Mouse (Mus musculus): ENCODE measurements around the gene Dclk2.

The Dclk2 gene

GRCm38 (mm10) chr3:86846036-86846435 lies 74.6 kb downstream of the Dclk2 start:
- CTCF ChIA-PET: no interaction called here

DNA sequence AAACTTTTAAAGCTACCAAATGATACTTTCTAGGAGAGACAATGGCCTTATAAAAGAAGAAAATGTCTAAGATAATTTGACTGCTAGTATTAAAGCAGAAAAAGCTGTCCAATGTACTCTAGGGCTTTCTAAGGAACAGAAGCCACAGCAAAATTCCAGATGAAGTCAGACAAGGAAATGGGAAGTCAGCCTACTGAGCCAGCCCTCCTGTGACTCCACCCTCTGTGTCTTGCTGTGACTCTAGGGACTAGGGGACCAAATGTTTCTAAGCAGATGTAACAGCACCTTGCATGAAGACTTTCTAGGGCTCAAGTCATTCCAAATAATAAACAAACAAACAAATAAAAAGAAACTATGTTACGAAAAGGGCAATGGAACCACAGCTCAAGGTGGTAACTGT lies 75.1 kb downstream of the Dclk2 start:
- CTCF ChIA-PET: interaction anchor here (1.2 kb wide), 1 partner anchor 47 kb away, joined by 3 read pairs; no protein-coding TSS in a partner anchor

DNA sequence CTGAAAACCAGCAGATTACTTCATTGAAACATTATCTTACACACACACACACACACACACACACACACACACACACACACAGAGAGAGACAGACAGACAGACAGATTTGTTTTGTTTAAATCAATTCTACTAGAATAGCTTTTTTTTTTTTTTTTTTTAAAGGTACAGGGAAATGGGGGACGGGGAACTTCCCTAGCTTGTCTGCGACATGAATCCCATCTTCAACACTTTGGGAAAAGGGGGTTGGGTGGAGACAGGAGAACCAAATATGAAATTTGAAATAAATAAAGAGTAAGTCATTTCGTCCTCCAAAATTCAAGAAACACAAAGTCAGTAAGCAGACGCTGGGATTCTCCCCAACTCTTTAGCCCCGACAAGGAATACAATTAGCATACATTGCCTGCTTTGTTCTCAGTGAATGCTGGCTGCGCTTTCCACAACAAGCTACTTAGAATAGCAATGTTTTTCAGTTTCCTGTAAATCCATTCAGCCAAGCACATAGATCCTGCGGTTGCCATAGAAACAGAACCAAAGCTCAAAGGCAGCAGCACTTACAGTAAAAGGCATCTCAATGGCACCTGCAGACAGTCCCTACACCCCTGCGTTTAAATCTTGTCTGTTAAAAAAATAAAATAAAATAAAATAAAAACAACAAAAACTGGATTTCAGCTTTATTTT lies 75.7 kb downstream of the Dclk2 start:
- CTCF ChIA-PET: interaction anchor here (0.6 to 1.2 kb wide), 3 partner anchors 47 to 54 kb away, joined by 3 to 5 read pairs (median 3); no protein-coding TSS in a partner anchor

- CTCF ChIA-PET: no interaction called here
Observed at GRCm38 (mm10) chr3:86842461-86842860, 78.2 kb downstream of the Dclk2 start.

DNA sequence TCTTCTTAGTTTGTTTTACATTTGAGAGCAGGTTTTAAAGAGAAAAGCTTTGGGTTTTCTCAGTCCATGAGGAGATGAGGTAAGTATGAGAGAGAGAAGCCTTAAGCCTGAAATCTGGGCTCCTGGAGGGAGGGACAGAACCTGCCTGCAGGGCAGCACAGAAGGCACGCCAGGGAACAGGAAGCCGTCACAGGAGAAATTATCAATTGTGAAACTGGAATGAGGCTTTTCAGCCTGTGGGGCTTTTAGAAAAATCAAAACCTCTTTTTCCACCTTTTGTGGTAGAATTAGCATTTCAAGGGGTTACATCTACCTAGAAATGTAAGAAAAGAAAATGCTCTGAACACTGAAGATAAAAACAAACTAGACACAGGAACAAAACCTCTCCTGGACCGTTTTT lies 81.0 kb downstream of the Dclk2 start:
- CTCF ChIA-PET: no interaction called here

- CTCF ChIA-PET: no interaction called here
Observed at GRCm38 (mm10) chr3:86837386-86837785, 83.3 kb downstream of the Dclk2 start.

DNA sequence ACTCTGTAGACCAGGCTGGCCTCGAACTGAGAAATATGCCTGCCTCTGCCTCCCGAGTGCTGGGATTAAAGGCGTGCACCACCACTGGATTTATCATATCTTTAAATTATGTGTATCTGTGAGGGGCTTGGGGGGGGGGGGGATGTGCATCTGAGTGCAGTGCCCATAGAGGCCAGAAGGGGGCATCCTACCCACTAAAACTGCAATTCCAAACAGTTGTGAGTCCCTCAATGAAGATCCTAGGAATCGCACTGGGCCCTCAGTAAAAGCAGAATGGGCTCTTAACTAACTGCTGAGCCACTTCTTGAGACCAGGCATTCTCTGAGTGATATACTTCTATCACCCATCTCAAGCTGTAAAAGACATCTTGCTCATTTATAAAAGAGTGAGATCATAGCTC lies 85.5 kb downstream of the Dclk2 start:
- CTCF ChIA-PET: interaction anchor here (0.9 kb wide), 1 partner anchor 25 kb away, joined by 11 read pairs; no protein-coding TSS in a partner anchor

DNA sequence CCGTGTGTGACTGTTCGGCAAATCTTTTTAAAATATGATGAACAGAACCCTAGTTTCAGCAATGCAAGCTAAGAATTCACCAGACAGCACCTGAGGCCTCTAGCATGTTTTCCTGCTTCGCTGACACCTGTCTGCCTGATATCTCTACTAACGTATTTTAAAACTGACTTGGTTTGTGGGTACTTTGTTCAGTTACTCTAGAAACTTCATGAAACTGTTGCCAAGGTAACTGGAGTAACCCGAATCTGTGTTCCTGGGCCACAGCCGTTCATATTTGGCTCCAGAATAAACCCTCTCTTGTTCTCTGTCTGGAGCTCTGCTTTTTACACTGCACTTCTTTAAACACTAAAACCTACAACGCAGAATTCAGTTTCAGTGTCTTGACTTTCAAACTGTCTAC lies 86.3 kb downstream of the Dclk2 start:
- CTCF ChIA-PET: interaction anchor here (0.9 kb wide), 1 partner anchor 24 kb away, joined by 11 read pairs; no protein-coding TSS in a partner anchor

GRCm38 (mm10) chr3:86832591-86833267 lies 87.9 kb downstream of the Dclk2 start:
- CTCF ChIA-PET: interaction anchor here (0.6 kb wide), 1 partner anchor 17 kb away, joined by 6 read pairs; no protein-coding TSS in a partner anchor

GRCm38 (mm10) chr3:86832115-86832514 lies 88.5 kb downstream of the Dclk2 start:
- CTCF ChIA-PET: no interaction called here

- CTCF ChIA-PET: no interaction called here
Observed at GRCm38 (mm10) chr3:86827506-86827905, 93.1 kb downstream of the Dclk2 start.

DNA sequence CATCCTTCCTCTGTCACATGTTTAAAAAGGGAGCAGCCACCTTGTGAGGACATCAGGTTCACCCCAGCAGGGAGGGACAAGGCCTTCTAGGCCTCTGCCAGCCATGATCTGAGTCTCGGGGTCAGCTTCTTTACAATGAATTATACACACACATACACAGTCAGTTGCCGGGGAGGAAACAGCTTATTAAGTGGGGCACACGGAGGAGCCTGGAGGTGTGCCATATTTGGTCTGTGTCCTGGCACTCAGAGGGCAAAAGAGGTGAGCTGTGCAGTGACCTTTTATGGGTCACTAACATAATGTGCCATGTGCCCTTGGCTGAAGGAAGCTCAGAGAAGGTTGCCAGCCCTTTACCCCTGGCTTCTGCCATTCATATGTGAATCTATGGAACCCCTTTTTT lies 99.3 kb downstream of the Dclk2 start:
- CTCF ChIA-PET: interaction anchor here (0.7 kb wide), 1 partner anchor 106 kb away, joined by 3 read pairs; no protein-coding TSS in a partner anchor

DNA sequence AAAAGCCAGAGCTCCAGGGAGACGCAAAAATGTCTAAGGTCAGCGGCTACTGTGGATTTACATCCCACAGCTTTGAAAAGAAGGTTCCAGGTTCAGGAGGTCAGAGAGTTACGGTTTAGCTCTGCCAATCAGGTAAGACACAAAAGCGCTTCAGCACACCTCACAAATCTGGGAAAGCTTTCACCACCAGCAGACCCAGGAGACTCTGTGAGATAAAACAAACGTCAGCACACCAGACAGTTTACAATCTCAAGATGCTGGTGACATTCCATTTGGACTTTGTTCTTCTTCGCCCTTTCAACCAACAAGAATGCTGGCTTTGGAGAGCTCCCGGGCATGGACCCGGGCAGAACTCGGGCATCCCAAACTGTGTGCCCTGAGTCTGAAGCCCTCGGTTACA lies 100.3 kb downstream of the Dclk2 start:
- CTCF ChIA-PET: no interaction called here

DNA sequence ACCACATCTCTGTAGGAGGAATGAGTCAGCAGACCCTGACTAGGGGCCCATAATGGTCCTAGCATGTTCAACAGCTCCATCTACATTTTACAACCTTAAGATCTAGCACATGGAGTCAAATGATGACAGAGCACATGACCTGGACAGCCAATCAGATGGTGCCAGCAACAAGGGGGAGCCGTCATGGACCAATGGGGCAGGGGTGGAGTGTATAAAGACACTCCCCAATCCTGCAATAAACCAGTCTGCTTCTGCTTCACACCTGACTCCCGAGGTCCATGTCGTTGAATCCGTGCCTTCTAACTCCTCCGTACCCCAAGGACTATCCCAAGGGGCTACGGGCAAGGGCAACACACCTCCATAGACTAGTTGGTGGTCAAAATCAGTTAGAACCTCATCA lies 101.3 kb downstream of the Dclk2 start:
- CTCF ChIA-PET: no interaction called here

DNA sequence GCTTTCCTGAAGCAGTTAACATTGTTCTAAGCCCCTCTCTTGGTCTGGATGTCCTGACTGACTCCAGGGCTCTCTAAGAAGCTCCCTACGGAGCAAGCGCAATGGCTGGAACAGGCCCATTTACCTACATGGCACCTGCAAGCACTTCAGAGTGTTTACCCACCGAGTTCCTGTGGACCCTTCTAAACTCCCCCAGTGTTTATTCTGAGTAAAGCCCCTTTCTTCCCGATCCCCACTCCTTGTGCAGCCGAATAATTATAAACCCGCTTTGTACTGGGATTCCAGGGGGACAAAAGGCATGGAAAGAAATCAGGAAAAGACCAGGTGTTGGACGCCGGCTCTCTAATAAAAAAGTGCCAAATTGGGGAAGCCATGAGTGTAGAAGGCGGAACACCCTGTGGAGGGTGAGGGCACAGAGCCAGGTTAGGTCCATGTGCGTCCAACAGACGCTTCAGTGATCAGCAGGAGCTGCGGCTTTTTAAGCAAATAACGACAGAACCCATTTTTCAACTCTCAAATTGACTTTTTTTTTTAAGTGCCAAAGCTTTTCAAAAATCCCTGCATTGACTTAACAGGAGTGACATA lies 102.6 kb downstream of the Dclk2 start:
- CTCF ChIA-PET: no interaction called here

GRCm38 (mm10) chr3:86812689-86813088 lies 108.0 kb downstream of the Dclk2 start:
- CTCF ChIA-PET: no interaction called here

DNA sequence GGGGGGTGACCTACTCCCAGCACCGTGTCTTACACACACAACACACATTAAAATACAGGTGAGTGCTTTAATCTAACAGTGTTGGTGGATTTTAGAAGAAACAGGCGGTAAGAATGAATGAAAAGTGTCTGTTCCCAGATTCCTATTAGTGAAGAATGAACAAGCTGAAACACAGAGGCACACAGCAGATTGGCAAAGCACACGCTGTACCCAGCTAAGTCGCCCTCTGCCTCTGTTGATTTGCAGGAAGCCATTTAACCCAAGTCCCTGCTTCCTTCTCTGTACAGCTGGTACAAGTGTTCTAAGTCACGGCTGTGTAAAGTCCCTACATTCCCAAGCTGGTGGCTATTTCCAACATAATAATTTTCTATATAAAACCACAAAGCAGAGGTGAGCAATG lies 109.7 kb downstream of the Dclk2 start:
- CTCF ChIA-PET: interaction anchor here (0.6 kb wide), 1 partner anchor 80 kb away, joined by 5 read pairs; no protein-coding TSS in a partner anchor

- CTCF ChIA-PET: no interaction called here
Observed at GRCm38 (mm10) chr3:86809646-86810045, 111.0 kb downstream of the Dclk2 start.

DNA sequence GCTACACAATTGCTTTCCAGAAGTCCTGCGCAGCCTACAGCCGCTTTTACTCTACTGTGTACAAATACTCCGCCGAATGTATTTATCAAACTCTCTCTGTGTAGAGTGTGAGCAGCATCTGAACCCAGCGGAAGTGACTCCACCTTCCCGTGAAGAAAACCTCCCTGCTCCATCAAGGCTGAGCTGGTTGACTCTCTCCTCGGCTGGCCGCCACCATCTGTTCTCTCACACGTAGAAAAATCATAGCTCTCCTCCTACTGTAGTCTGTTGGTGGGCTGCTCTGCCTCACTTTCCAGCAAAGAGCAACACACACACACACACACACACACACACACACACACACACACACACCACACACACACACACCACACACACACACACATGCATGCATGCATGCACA lies 111.5 kb downstream of the Dclk2 start:
- CTCF ChIA-PET: no interaction called here

DNA sequence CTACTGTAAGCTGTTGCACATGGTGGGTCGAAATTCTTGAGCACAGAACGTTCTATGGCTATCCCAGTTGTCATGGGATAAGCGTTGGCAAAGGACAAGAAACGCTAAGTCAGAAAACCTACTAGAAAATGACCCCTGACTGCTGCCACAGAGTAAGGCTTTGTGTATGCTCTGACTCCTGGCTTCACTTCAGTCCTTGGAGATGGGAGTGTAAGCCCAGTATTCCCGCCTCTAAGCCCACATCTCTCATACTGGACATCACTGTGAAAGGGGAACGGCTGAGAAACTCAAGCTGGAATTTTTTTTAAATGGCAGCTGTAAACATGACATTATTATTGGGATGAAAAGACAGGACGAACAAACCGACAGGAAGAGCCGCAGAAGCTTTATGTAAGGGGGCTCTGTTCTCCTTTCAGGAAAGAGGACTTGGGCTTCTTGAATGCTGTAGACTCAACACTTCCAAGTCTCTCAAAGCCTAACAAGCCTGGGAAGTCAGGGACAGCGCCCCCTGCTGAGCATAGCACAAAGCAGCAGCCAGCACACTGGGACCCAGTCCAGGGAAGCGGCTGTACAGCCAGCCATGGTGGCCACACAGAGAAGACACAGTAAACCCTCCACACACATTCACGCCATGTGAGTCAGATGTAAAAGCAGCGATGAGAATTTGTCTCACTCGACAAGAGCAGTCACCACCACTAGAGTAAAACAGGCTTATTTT lies 112.7 kb downstream of the Dclk2 start:
- CTCF ChIA-PET: interaction anchor here (1.2 kb wide), 1 partner anchor 9 kb away, joined by 14 read pairs; no protein-coding TSS in a partner anchor

GRCm38 (mm10) chr3:86806834-86807233 lies 113.8 kb downstream of the Dclk2 start:
- CTCF ChIA-PET: no interaction called here

- CTCF ChIA-PET: no interaction called here
Observed at GRCm38 (mm10) chr3:86804265-86804664, 116.4 kb downstream of the Dclk2 start.

Measured in spleen, embryonic (tissue).